Mouse (Mus musculus) E14TG2a.4 (cell line): ENCODE data around the gene Gfer.

Experiments
- CTCF ChIP-seq: conservative IDR thresholded peaks from 2 replicates; pipeline ENCODE4 v1.5.1; 2014; ENCODE audit warnings: low read length
- NANOG ChIP-seq: IDR thresholded peaks from 2 replicates; pipeline ENCODE4 v1.6.1; 2014; ENCODE audit warnings: borderline replicate concordance, low read length, mixed read lengths
- POU5F1 ChIP-seq: IDR thresholded peaks from 2 replicates; pipeline ENCODE4 v1.6.1; 2014; ENCODE audit warnings: low read length, borderline replicate concordance

DNA sequence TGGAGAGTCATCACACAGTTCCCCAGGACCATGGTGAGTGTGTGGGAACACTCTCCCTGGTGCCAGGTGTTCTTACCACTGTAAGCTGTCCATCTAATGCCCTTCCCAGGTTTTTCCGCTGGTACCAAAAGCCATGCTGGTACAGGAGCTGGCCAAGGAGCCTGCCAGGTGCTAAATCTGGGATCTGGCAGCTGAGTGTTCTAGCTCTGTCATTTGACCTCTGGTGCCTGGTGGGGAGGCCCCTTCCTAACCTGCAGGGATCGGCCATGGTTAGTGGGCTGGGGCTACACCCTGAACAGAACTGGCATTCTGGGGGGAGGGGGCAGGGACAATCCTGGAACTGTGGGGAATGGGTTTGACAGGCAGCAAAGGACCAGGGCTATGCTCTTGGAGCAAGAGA, 31.7 kb upstream of the Gfer start, which contains the start of gene Rpl3l:
- TF ChIP-seq CTCF: no peak
- TF ChIP-seq POU5F1: no peak
- TF ChIP-seq NANOG: no peak
